Mouse (Mus musculus) heart, embryonic 13.5 days (tissue): Measurements from ENCODE around the gene Fbxo3. TPM values are rescaled to one million over a fixed set of nuclear protein-coding genes. Genes with fewer than 3 reads are reported as not detected.
A peak's percentile ranks its signal among the peaks of the same experiment; 100 is the strongest.
"Not testable (repeated sequence)": the region's sequence is repeated elsewhere in the genome, so short reads cannot be mapped to it uniquely, and the experiment has no call there.

ENCODE experiments used
- ATAC-seq: fragments of 200-750 bp; cut with Nextera tagmentation; 2 replicates; pipeline ENCODE4 v1.8.0; 2017; ENCODE audit warnings: moderate TSS enrichment; ENCODE audit not compliant: insufficient number of reproducible peaks, low FRiP score, low TSS enrichment; ENCODE audit errors: extremely low read depth
- H3K27ac ChIP-seq: fragments of 300-500 bp; sonication (generic); replicated peaks from 2 replicates; pipeline ENCODE4 v1.5.1; 2015; ENCODE audit warnings: moderate library complexity, mild to moderate bottlenecking, inconsistent platforms
- H3K27me3 ChIP-seq: fragments of 300-500 bp; sonication (generic); replicated peaks from 2 replicates; pipeline ENCODE4 v1.6.1; 2015; ENCODE audit warnings: mild to moderate bottlenecking, inconsistent platforms
- H3K36me3 ChIP-seq: fragments of 300-500 bp; sonication (generic); 2 replicates; pipeline ENCODE4 v1.6.1; 2015; ENCODE audit warnings: mild to moderate bottlenecking, inconsistent platforms
- H3K4me1 ChIP-seq: fragments of 300-500 bp; sonication (generic); 2 replicates; pipeline ENCODE4 v1.6.1; 2015; ENCODE audit warnings: inconsistent platforms
- H3K4me2 ChIP-seq: fragments of 300-500 bp; sonication (generic); 2 replicates; pipeline ENCODE4 v1.6.1; 2015; ENCODE audit warnings: inconsistent platforms, mild to moderate bottlenecking, moderate library complexity
- H3K4me3 ChIP-seq: fragments of 300-500 bp; sonication (generic); 2 replicates; pipeline ENCODE4 v1.5.1; 2015; ENCODE audit warnings: moderate library complexity, mild to moderate bottlenecking, inconsistent platforms
- H3K9ac ChIP-seq: fragments of 300-500 bp; sonication (generic); 2 replicates; pipeline ENCODE4 v1.6.1; 2015; ENCODE audit warnings: inconsistent platforms, mild to moderate bottlenecking, moderate library complexity
- H3K9me3 ChIP-seq: fragments of 300-500 bp; sonication (generic); 2 replicates; pipeline ENCODE4 v1.6.1; 2016; ENCODE audit warnings: inconsistent platforms
- WGBS: fragments of 180-500 bp; shearing (Covaris S2); methylation state at CpG from one replicate; pipeline ENCODE4 v1.1.7; 2015; ENCODE audit warnings: mixed read lengths; 5-methylcytosine and 5-hydroxymethylcytosine counted together
- polyA plus RNA-seq: library from polyadenylated mRNA; unstranded; fragments of >200 nt; fragmentation: Nextera tagmentation; extraction: Ambion mirVana; gene quantifications from 2 replicates; pipeline ENCODE4 v1.2.1, GENCODE M21; 2015

The Fbxo3 gene
- polyA plus RNA-seq, 1 experiment from 2014 or later, result 37.2 TPM

GRCm38 (mm10) chr2:104065526-104065925, 38.0 kb downstream of the Fbxo3 start, which contains the start of gene Gm10912:
Gm10912 (plus strand) TSS chr2:104065826.
- H3K9me3 ChIP-seq, H3K27me3 ChIP-seq, H3K27ac ChIP-seq, H3K4me3 ChIP-seq, H3K9ac ChIP-seq, H3K4me2 ChIP-seq, ATAC-seq: not testable (repeated sequence)
- WGBS, result 78% methylated on average over 6 of the region's 6 CpGs
- peaks cover 29% of the 10 kb centered on the region for H3K36me3 ChIP-seq
- H3K4me1 ChIP-seq, result peaks cover 12% of the 10 kb centered on the region

- H3K4me2 ChIP-seq, H3K27ac ChIP-seq, H3K9me3 ChIP-seq, H3K9ac ChIP-seq, ATAC-seq, H3K4me3 ChIP-seq, H3K27me3 ChIP-seq, H3K36me3 ChIP-seq: not testable (repeated sequence)
- H3K4me1 ChIP-seq, result peaks cover 12% of the 10 kb centered on the region
- 67% methylated on average over 7 of the region's 7 CpGs for WGBS
Measured at GRCm38 (mm10) chr2:104068450-104068849, 40.9 kb downstream of the Fbxo3 start, which contains the start of gene Gm10799. Gm10799 (minus strand) TSS chr2:104068550.

DNA sequence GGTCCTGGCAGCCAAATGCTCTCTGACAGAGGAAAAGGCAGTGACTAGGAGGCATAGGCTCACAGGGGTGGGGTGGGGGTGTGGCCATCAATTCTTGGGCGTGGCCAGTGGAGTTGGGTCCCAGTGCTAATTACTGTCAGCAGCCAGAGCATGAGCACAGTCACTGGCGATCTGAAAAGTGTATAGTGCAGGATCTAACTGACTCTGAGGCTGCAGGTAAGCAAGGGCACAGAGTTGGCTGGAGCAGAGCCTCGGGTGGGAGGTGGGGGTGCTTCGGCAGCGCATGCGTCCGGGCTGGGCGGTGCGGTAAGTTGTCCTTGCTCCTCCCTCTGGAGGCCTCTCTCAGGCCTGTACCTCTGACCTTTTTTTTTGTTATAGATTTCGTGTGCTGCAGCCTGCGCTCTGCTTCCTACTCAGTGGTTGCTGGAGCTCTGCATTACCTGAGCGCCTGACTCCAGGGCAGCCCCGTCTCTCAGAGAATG, 42.2 kb downstream of the Fbxo3 start, which contains the start of gene Cd59b:
TSS of gene Cd59b (plus strand) at position 146 of the 482 bp plus-strand sequence.
- H3K9me3 ChIP-seq, result no peaks in the 10 kb centered on the region
- H3K4me2 ChIP-seq, result peak within 1 kb of the TSS; percentile 69
- H3K4me3 ChIP-seq, result peak within 1 kb of the TSS; percentile 53
- ATAC-seq, result peak; percentile 46; the same call in 1 of the 2 replicates
- no peaks in the 10 kb centered on the region for H3K27me3 ChIP-seq
- peaks cover 12% of the 10 kb centered on the region for H3K4me1 ChIP-seq
- 0 out of 2 replicates have a peak within 1 kb of the TSS, but pooled peaks have one; percentile 39 for H3K27ac ChIP-seq
- H3K36me3 ChIP-seq, result no peaks in the 10 kb centered on the region
- H3K9ac ChIP-seq, result peak within 1 kb of the TSS; percentile 65
- 8% methylated on average over 13 of the region's 13 CpGs for WGBS

DNA sequence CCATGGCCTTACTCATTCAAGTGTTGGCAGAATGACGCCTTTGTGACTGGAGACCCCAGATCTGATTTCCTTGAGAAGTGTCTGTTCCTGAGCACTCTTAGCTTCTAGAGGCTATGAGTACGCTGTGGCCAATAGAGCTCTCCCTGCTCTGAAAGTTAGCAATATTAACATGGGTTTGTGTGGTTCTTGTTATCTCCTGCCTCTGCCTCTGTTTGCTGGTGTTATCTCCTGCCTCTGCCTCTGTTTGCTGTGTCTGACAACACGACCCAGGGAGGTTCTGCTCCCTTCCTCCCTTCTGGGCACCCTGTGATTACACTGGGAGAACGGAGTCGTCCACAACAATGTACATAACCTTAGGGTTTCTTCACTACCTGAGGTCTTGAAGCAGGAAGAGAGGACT, 50.8 kb downstream of the Fbxo3 start:
- not testable (repeated sequence) for H3K27me3 ChIP-seq, H3K4me2 ChIP-seq, H3K9me3 ChIP-seq, H3K4me3 ChIP-seq, H3K36me3 ChIP-seq, H3K9ac ChIP-seq, H3K27ac ChIP-seq, H3K4me1 ChIP-seq
- WGBS, result 53% methylated on average over 5 of the region's 5 CpGs
- 0 out of 2 replicates have a peak, but pooled peaks have one; percentile 37 for ATAC-seq

DNA sequence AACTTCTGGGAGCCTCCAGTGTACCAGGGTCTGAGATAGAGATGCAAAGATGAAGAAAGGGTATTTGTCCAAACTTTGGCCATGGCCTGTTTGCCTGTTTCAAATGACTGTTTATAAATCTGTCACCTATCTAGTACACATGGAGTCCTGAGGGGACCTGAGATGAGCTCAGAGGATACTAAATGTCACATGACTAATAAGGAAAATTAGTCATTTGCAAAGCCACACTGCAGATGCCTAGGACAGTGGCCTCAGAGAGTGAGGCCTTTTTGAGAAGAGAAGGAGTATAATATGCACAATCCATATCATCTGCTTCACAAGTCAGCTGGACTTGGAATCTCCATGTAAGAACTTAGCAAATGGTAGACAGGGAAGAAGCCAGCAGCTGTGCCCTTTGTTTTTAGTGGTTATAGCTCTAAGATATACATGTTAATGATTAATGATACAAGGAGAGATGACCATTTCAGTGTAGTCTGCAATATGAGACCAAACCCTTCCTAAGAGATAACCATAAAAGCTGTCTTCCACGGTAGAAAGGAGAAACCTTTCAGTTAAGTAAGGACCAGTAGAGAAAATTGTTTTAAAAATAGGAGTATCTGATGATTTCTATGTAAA, 54.0 kb downstream of the Fbxo3 start:
- not testable (repeated sequence) for H3K36me3 ChIP-seq, H3K27me3 ChIP-seq, H3K9me3 ChIP-seq, H3K9ac ChIP-seq, H3K27ac ChIP-seq, ATAC-seq, H3K4me2 ChIP-seq, H3K4me3 ChIP-seq, H3K4me1 ChIP-seq
- no CpG with 5 or more reads among the region's 1 CpGs for WGBS

- H3K27ac ChIP-seq, result no peak overlapping the region
- no peaks in the 10 kb centered on the region for H3K36me3 ChIP-seq
- no peak overlapping the region for H3K9ac ChIP-seq
- peaks cover 4% of the 10 kb centered on the region for H3K4me1 ChIP-seq
- H3K27me3 ChIP-seq, result no peaks in the 10 kb centered on the region
- H3K9me3 ChIP-seq, result no peaks in the 10 kb centered on the region
- no peak overlapping the region for H3K4me2 ChIP-seq
- no peak for ATAC-seq
- no peak overlapping the region for H3K4me3 ChIP-seq
Measured at GRCm38 (mm10) chr2:104082474-104082873, 55.0 kb downstream of the Fbxo3 start.

DNA sequence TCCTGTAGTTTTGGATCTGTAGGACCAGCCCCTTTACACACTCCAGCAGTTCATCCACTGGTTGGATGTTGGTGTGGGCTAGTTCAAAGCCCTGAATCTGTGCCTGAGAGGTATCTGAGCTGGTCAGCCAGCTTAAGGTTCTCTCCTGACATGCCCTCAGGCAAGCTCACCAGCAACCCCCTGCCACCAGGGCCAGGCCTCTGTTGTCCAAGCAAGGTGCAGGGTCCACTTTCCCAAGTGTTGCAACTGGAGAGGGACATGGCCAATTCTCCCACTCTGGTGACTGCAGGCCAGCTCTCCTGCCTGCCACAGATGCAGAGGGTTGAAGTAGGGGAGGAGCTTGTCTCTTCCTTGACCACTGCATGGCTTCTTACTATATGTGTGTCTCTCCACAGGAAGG, 56.5 kb downstream of the Fbxo3 start:
- not testable (repeated sequence) for H3K36me3 ChIP-seq, H3K27me3 ChIP-seq, H3K4me2 ChIP-seq, H3K9me3 ChIP-seq, ATAC-seq, H3K4me3 ChIP-seq, H3K4me1 ChIP-seq, H3K27ac ChIP-seq, H3K9ac ChIP-seq

DNA sequence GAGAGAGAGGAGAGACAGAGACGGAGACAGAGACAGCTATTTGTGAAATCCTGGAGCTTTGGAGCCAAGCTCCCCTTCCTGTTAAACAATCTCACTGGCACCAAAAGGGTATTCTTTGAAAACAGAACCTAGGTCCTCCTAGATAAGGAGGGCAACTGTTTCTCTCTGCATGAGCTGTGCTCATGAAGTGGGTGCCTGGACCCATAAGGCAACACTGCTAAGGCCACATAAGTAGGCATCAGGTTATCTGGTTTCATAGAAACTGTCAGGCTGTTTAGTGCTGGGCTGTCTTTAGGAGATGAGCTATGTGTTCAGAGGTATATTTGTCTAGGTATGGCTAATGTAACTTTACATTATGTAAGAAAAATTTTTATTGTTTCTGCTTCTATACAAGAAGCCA, 60.0 kb downstream of the Fbxo3 start:
- WGBS, result 88% methylated on average over 1 of the region's 1 CpGs
- not testable (repeated sequence) for H3K9ac ChIP-seq, ATAC-seq, H3K36me3 ChIP-seq, H3K4me3 ChIP-seq, H3K27ac ChIP-seq, H3K9me3 ChIP-seq, H3K27me3 ChIP-seq, H3K4me2 ChIP-seq, H3K4me1 ChIP-seq

- Histone ChIP-seq H3K4me3 (no peak overlapping the region), H3K27ac (no peak overlapping the region), H3K27me3 (no peaks in the 10 kb centered on the region), H3K4me2 (no peak overlapping the region), H3K9ac (no peak overlapping the region), H3K4me1 (peaks cover 17% of the 10 kb centered on the region), H3K9me3 (no peaks in the 10 kb centered on the region), H3K36me3 (no peaks in the 10 kb centered on the region)
- 79% methylated on average over 2 of the region's 2 CpGs for WGBS
- no peak for ATAC-seq
Measured at GRCm38 (mm10) chr2:104093305-104093704, 65.8 kb downstream of the Fbxo3 start.

DNA sequence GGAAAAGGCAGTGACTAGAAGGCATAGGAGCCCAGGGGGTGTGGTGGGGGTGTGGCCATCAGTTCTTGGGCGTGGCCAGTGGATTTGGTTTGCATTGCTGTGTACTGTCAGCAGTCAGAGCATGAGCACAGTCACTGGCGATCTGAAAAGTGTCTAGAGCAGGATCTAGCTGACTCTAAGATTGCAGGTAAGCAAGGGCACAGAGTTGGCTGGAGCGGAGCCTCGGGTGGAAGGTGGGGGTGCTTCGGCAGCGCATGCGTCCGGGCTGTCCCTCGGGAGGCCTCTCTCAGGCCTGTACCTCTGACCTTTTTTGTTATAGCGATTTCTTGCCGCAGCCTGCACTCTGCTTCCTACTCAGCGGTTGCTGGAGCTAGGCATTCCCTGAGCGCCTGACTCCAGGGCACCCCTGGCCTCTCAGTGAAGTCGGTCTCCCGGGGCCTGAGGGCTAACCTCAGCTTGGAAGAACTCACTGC, 68.3 kb downstream of the Fbxo3 start, which contains the start of gene Cd59a:
TSS of gene Cd59a (plus strand) at position 61 of the 473 bp plus-strand sequence.
- Histone ChIP-seq H3K4me2 (peak within 1 kb of the TSS; percentile 76), H3K9me3 (no peaks in the 10 kb centered on the region), H3K9ac (peak within 1 kb of the TSS; percentile 90), H3K4me1 (peaks cover 39% of the 10 kb centered on the region), H3K27me3 (no peaks in the 10 kb centered on the region), H3K4me3 (peak within 1 kb of the TSS; percentile 63), H3K27ac (peak within 1 kb of the TSS; percentile 96), H3K36me3 (no peaks in the 10 kb centered on the region)
- 3% methylated on average over 15 of the region's 15 CpGs for WGBS
- peak; percentile 84 for ATAC-seq

DNA sequence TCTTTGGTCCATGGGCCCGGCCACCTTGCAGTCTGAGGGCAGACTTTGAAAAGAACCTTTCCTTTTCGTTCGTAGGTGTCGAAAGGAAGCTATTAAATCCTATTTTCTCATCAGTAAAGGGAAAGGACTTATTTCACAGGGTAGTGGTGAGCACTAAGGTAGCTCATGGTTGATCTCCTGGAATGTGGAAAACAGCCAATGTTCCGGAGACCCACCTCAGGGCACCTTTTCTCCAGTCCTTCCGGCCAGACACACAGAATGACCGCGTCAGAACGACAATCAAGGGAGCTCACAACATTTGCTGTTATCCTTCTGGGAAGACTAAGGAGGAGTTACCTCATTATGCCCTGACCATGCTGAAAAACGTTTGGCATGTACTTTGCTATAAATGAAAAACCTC, 68.7 kb downstream of the Fbxo3 start:
- peak overlapping the region; percentile 63 for H3K4me3 ChIP-seq
- H3K27me3 ChIP-seq, result no peaks in the 10 kb centered on the region
- no peaks in the 10 kb centered on the region for H3K36me3 ChIP-seq
- peak overlapping the region; percentile 90 for H3K9ac ChIP-seq
- peak overlapping the region; percentile 96 for H3K27ac ChIP-seq
- ATAC-seq, result no peak
- 17% methylated on average over 10 of the region's 10 CpGs for WGBS
- H3K4me2 ChIP-seq, result peak overlapping the region; percentile 76
- H3K9me3 ChIP-seq, result no peaks in the 10 kb centered on the region
- peaks cover 39% of the 10 kb centered on the region for H3K4me1 ChIP-seq

DNA sequence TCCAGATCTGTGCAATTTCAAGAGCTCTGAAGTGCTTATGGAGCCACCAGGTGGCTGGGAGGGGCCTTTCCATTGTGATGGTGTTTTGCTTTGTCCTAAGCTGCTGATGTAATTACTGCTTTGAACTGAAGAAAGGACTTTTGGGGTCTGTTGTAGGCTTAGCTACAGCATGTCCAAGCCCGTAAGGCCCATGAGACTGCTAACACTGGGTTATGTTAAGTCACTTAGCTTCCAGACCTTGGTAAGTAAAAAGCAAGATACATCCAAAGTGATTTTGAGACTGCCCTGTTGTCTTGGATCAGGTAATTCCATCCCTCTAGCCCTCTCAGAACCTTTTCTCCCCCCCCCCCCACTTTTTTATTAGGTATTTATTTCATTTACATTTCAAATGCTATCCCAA, 69.3 kb downstream of the Fbxo3 start:
- peak overlapping the region; percentile 63 for H3K4me3 ChIP-seq
- WGBS, result 58% methylated on average over 1 of the region's 1 CpGs
- not testable (repeated sequence) for ATAC-seq

More for the DNA sequence above, 69.3 kb downstream of the Fbxo3 start:
- peak overlapping the region; percentile 76 for H3K4me2 ChIP-seq
- peak overlapping the region; percentile 96 for H3K27ac ChIP-seq
- peaks cover 39% of the 10 kb centered on the region for H3K4me1 ChIP-seq
- not testable (repeated sequence) for H3K36me3 ChIP-seq, H3K9me3 ChIP-seq, H3K27me3 ChIP-seq
- peak overlapping the region; percentile 68 for H3K9ac ChIP-seq
